Mouse (Mus musculus): ENCODE measurements around the gene Ckm. TPM values are rescaled to one million over a fixed set of nuclear protein-coding genes. Genes with fewer than 3 reads are reported as not detected.

The Ckm gene
- polyA plus RNA-seq, 1 experiment from 2014 or later, result 60.6 TPM

DNA sequence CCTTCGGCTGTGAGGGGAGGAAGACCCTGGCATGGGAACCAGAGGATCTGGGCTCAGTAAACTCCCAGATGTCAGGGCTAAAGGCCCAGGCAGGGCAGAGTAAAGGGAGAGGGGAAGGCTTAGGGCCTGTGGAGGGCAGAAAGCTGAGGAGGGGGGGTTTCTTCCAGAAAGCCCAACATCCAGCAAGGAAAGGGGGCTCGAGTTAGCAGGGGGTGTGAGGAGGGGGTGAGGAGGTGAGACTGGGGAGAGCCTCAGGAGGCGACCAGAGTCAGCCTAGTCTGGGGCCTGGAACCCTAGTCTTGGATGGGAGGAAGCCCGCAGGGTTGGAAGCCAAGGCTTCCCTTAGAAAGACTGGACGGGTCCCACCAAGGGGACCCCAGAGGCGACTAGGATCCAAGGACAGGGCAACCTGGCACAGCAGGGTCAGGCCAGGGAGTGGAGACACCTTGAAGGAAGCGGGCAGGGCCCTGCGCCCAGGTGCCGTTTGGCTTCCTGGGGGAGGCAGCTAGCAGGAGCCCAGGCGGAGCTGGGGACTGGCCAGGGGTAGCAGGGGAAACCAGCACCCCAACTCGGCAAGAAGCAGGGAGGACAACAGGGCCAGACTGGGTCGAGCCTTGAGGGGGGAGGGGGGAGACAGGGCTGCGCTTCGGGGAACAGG, 53.0 kb downstream of the Ckm start:
- peak overlapping the region; percentile 100 for H3K4me3 ChIP-seq
- peaks cover 25% of the 10 kb centered on the region for H3K36me3 ChIP-seq
- peak overlapping the region; percentile 95 for H3K9ac ChIP-seq
- no peaks in the 10 kb centered on the region for H3K9me3 ChIP-seq (replicated peaks)
- H3K4me1 ChIP-seq (replicated peaks), result peaks cover 28% of the 10 kb centered on the region
- H3K27me3 ChIP-seq (replicated peaks), result no peaks in the 10 kb centered on the region
- ATAC-seq (ENCODE audit: insufficient number of reproducible peaks, low FRiP score), result no peak; the same call in 1 of the 2 replicates
- WGBS, result 8% methylated on average over 14 of the region's 14 CpGs
- H3K27ac ChIP-seq (ENCODE audit: poor library complexity, severe bottlenecking), result peak overlapping the region; percentile 88
- H3K4me2 ChIP-seq, result peak overlapping the region; percentile 97

DNA sequence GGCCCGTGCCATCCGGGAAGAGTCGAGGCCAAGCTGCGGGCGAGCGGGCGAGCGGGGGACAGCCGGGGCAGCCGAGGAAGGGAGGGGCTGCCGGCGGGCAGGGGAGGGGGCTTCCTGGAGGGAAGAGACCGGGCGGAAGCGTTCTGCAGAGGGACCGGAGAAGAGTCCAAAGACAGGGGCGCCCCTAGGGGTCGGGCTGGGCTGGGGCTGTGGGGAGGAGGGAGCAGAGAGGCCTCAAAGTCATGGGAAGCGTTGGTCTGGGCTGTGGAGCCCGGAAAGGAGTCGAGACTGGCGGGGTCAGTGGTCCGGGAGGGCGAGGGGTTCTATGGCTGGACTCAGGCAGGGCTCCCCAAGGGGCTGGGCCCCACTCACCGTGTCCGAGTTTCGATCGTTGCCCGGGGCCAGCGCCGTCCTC, 53.5 kb downstream of the Ckm start:
- peaks cover 24% of the 10 kb centered on the region for H3K36me3 ChIP-seq
- WGBS, result 1% methylated on average over 24 of the region's 31 CpGs
- peak; percentile 79 for ATAC-seq (ENCODE audit: insufficient number of reproducible peaks, low FRiP score)
- H3K4me3 ChIP-seq, result peak overlapping the region; percentile 100
- peak overlapping the region; percentile 88 for H3K27ac ChIP-seq (ENCODE audit: poor library complexity, severe bottlenecking)
- peaks cover 33% of the 10 kb centered on the region for H3K4me1 ChIP-seq (replicated peaks)
- H3K9ac ChIP-seq, result peak overlapping the region; percentile 95
- no peaks in the 10 kb centered on the region for H3K27me3 ChIP-seq (replicated peaks)
- H3K9me3 ChIP-seq (replicated peaks), result no peaks in the 10 kb centered on the region
- peak overlapping the region; percentile 97 for H3K4me2 ChIP-seq

DNA sequence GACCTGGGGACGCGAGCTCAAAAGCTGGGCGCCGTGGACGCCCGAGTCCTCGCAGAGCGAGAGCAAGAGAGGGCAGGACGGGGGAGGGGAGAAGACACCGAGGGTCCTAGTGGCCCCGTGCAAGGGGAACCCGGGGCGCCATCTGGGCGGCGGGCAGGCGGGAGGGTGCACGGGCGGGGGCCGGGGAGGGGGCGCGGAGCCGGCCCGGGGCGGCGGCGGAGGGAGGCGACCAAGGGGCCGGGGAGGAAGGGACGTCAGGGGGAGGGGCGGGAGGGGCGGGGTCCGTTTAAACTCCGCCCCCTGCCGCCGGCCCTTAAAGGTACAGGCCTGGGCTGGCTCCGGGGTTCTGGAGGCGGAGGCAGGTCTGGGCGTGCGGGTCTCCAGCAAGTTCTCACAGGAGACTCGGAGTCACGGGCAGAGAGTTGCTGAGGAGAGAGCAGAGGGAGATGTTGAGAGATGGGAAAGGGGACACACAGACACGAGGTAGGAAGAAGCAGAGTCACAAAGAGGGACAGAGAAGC, 54.1 kb downstream of the Ckm start, which contains the start of gene Mark4:
Gene Mark4 (minus strand): TSS at position 231 of the 521 bp plus-strand sequence.
- no peaks in the 10 kb centered on the region for H3K27me3 ChIP-seq (replicated peaks)
- WGBS, result 1% methylated on average over 28 of the region's 42 CpGs
- ATAC-seq (ENCODE audit: insufficient number of reproducible peaks, low FRiP score), result peak; percentile 88
- H3K4me1 ChIP-seq (replicated peaks), result peaks cover 34% of the 10 kb centered on the region
- H3K27ac ChIP-seq (ENCODE audit: poor library complexity, severe bottlenecking), result peak within 1 kb of the TSS; percentile 88
- peaks cover 21% of the 10 kb centered on the region for H3K36me3 ChIP-seq
- H3K4me3 ChIP-seq, result peak within 1 kb of the TSS; percentile 100
- H3K4me2 ChIP-seq, result peak within 1 kb of the TSS; percentile 97
- peak within 1 kb of the TSS; percentile 95 for H3K9ac ChIP-seq
- H3K9me3 ChIP-seq (replicated peaks), result no peaks in the 10 kb centered on the region

DNA sequence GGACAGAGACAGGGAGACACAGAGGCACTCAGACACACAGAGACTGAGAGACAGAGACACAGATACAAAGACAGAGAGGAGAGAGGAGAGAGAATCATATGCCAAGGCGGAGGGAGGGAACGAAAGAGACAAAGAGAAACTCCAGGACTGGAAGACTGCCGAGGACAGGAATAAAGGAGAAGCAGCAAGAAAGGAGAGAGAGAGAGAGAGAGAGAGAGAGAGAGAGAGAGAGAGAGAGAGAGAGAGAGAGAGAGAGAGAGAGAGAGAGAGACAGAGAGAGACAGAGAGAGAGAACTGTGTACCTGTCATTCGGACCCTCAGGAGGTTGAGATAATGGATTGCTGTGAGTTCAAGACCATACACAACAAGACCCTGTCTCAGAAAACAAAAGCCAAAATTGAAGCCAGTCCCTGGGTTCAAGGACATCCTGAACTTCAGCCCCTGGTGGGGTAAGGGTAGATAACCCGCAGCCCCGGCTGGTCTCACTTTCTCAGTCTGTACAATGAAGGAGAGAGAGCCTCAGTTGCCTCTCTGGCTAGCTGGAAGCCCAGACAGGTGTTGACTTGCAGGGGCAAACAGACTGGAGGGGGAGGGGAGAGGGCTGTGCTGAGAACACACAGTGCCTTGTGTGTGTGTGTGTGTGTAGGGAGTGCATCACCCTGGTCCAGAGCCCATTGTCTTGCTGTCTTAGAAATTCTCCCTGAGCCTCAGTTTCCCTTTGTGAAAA, 54.7 kb downstream of the Ckm start:
- Histone ChIP-seq H3K27me3 (replicated peaks) (no peaks in the 10 kb centered on the region), H3K36me3 (peaks cover 18% of the 10 kb centered on the region), H3K4me2 (peak overlapping the region; percentile 97), H3K9me3 (replicated peaks) (no peaks in the 10 kb centered on the region), H3K27ac (ENCODE audit: poor library complexity, severe bottlenecking) (peak overlapping the region; percentile 88), H3K4me3 (peak overlapping the region; percentile 100), H3K9ac (peak overlapping the region; percentile 95), H3K4me1 (replicated peaks) (peaks cover 35% of the 10 kb centered on the region)
- WGBS, result 19% methylated on average over 6 of the region's 6 CpGs
- no peak for ATAC-seq (ENCODE audit: insufficient number of reproducible peaks, low FRiP score)

DNA sequence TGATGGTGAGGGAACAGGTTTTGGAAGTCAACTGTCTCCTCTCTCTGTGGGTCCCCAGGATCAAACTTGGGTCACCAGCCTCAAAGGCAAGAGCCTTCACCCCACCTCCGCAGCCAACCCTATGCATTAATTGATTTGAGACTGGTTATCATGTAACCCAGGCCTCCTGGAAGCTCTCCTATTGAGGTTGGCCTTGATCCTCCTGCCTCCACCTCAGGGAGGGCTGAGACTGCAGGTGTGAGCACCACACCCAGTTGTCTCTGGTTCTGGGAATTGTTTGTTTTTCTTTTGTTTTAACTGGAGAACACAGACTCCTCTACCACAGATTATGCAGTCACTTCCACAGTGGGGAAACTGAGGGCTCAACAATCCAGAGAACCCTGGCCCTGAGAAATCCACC, 55.9 kb downstream of the Ckm start:
- WGBS, result 85% methylated on average over 1 of the region's 1 CpGs
- H3K4me1 ChIP-seq (replicated peaks), result peaks cover 47% of the 10 kb centered on the region
- no peak overlapping the region for H3K27ac ChIP-seq (ENCODE audit: poor library complexity, severe bottlenecking)
- peaks cover 11% of the 10 kb centered on the region; the same call in 1 of the 2 replicates for H3K36me3 ChIP-seq
- no peak overlapping the region for H3K4me2 ChIP-seq
- peaks cover 2% of the 10 kb centered on the region; the same call in 1 of the 2 replicates for H3K27me3 ChIP-seq (replicated peaks)
- ATAC-seq (ENCODE audit: insufficient number of reproducible peaks, low FRiP score), result no peak
- H3K4me3 ChIP-seq, result no peak overlapping the region
- no peak overlapping the region for H3K9ac ChIP-seq
- H3K9me3 ChIP-seq (replicated peaks), result no peaks in the 10 kb centered on the region

DNA sequence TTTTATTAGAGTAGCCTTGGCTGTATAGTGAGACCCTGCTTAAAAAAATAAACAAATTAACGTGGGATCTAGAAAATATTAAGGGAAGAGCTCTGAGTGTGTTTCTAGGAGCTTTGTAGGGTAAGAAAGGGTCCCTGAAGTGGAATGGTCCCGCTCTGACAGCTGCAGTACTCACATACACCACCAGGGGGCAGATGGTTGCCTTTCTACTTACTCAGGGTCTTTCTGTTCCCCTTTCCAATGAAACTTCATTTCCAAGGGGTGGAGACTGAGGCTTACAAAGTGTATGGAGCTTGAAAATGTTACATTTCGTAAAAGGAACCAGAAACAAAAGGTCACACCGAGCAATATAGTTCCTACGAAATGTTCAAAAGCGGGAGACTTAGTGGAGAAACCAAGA, 56.9 kb downstream of the Ckm start:
- H3K36me3 ChIP-seq, result peaks cover 4% of the 10 kb centered on the region; the same call in 1 of the 2 replicates
- H3K4me1 ChIP-seq (replicated peaks), result peaks cover 48% of the 10 kb centered on the region
- WGBS, result 14% methylated on average over 6 of the region's 6 CpGs
- peaks cover 11% of the 10 kb centered on the region; the same call in 1 of the 2 replicates for H3K27me3 ChIP-seq (replicated peaks)
- H3K27ac ChIP-seq (ENCODE audit: poor library complexity, severe bottlenecking), result no peak overlapping the region
- H3K4me2 ChIP-seq, result no peak overlapping the region
- no peaks in the 10 kb centered on the region for H3K9me3 ChIP-seq (replicated peaks)
- no peak for ATAC-seq (ENCODE audit: insufficient number of reproducible peaks, low FRiP score)
- 0 out of 2 replicates have a peak overlapping the region, but pooled peaks have one; percentile 32 for H3K9ac ChIP-seq
- H3K4me3 ChIP-seq, result no peak overlapping the region

DNA sequence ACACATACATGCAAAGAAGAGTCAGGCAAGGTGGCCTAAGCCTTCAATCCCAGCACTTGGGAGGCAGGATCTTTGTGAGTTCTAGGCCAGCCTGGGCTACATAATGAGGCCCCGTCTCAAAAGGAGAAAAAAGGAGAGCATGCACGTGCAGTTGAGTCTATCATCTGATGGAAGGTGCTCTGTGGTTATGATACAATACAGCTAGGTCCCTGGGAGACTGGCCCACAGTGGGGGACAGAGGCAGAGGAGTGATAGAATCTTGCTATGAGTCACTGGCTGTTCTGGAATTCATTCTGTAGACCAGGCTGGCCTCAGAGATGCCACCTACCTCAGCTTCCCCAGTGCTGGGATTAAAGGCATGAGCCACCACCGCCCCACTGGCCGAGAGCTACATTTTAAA, 57.9 kb downstream of the Ckm start:
- peak overlapping the region; percentile 62 for H3K4me2 ChIP-seq

DNA sequence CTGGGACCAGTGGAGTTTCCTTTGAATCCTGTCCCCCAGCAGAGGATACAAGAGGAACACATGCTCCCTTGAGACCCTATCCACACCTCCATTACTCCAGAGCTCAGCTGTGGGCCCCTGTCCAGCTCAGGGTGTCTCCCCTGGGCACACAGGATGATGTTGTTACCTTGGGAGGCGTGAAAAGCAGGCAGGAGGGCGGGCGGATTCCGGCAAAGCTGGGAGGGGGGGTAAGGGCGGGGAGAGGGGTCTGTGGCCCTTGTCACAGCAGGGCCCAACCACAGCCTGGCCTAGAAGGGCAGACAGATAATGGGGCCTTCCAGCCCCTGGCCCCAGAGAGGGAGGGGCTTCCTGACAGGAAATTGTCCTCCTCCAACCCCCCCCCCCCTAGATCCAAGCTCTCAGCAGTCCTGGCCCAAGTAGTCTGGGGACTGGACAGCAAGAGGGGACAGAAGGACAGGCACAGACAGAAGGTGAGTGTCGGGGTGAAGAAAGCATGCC, 58.4 kb downstream of the Ckm start, which contains the start of gene Exoc3l2:
Gene Exoc3l2 (plus strand): TSS at position 448 of the 498 bp plus-strand sequence.
- H3K9me3 ChIP-seq (replicated peaks), result no peaks in the 10 kb centered on the region
- peak within 1 kb of the TSS; percentile 31 for H3K4me3 ChIP-seq
- peaks cover 17% of the 10 kb centered on the region for H3K27me3 ChIP-seq (replicated peaks)
- H3K4me1 ChIP-seq (replicated peaks), result peaks cover 40% of the 10 kb centered on the region
- peak; percentile 37 for ATAC-seq (ENCODE audit: insufficient number of reproducible peaks, low FRiP score)
- peak within 1 kb of the TSS; percentile 21 for H3K9ac ChIP-seq
- H3K4me2 ChIP-seq, result peak within 1 kb of the TSS; percentile 62
- peak within 1 kb of the TSS; percentile 56; the same call in 1 of the 2 replicates for H3K27ac ChIP-seq (ENCODE audit: poor library complexity, severe bottlenecking)
- 13% methylated on average over 6 of the region's 6 CpGs for WGBS
- H3K36me3 ChIP-seq, result no peaks in the 10 kb centered on the region

More for the DNA sequence above, 57.9 kb downstream of the Ckm start:
- Histone ChIP-seq H3K9ac (0 out of 2 replicates have a peak overlapping the region, but pooled peaks have one; percentile 21), H3K4me3 (peak overlapping the region; percentile 31; the same call in 1 of the 2 replicates), H3K27ac (ENCODE audit: poor library complexity, severe bottlenecking) (peak overlapping the region; percentile 56; the same call in 1 of the 2 replicates), H3K27me3 (replicated peaks) (peaks cover 16% of the 10 kb centered on the region; the same call in 1 of the 2 replicates), H3K36me3 (no peaks in the 10 kb centered on the region), H3K9me3 (replicated peaks) (no peaks in the 10 kb centered on the region), H3K4me1 (replicated peaks) (peaks cover 43% of the 10 kb centered on the region)
- no peak for ATAC-seq (ENCODE audit: insufficient number of reproducible peaks, low FRiP score)
- 62% methylated on average over 4 of the region's 4 CpGs for WGBS

DNA sequence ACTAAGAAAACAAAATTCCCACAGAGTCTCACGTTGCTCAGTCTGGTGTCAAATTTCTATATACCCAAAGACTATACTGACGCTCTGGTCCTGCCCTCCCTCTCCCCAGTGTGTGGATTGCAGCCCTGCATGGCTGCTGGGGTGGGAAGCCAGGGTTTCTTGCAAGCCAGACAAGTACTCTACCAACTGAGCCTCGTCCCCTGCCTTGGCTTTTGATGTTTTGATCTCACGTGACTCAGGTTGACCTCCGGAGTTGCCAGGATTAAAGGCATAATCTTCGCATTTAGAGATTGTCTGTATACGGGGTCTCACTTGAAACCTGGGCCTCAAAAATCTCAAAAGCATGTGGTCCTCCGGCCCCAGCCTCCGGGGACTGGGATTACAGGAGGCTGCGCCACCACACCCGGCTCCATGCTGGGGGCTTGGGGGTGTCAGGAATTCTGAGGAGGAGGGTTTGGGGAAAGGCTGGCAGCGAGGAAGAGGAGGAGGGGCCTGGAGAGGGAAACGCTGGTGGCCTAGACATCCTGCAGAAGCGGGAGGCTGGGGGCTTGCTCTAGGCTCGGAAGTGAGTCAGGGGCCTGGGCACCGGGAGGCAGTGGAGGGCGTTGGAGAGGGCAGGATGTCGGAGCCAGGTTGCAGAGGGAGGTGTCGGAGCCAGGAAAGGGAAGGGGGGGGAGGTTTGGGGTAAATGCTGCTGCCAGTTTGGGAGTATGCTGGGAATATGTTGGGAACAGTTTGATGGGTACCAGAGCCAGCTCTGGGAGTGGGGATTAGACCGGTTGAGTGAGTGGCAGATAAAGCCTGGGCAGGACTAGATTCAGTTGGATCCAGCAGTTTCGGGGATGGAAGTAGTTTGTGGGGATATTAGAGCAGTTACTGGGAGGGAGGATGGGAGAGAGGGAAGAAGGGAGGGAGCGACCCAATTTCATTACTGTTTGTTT, 60.1 kb downstream of the Ckm start:
- peak; percentile 40 for ATAC-seq (ENCODE audit: insufficient number of reproducible peaks, low FRiP score)
- H3K36me3 ChIP-seq, result no peaks in the 10 kb centered on the region
- peak overlapping the region; percentile 29 for H3K4me3 ChIP-seq
- H3K9me3 ChIP-seq (replicated peaks), result no peaks in the 10 kb centered on the region
- peak overlapping the region; percentile 59 for H3K9ac ChIP-seq
- H3K4me2 ChIP-seq, result peak overlapping the region; percentile 62
- peaks cover 29% of the 10 kb centered on the region for H3K27me3 ChIP-seq (replicated peaks)
- 6% methylated on average over 22 of the region's 22 CpGs for WGBS
- H3K4me1 ChIP-seq (replicated peaks), result peaks cover 36% of the 10 kb centered on the region
- peak overlapping the region; percentile 55 for H3K27ac ChIP-seq (ENCODE audit: poor library complexity, severe bottlenecking)

DNA sequence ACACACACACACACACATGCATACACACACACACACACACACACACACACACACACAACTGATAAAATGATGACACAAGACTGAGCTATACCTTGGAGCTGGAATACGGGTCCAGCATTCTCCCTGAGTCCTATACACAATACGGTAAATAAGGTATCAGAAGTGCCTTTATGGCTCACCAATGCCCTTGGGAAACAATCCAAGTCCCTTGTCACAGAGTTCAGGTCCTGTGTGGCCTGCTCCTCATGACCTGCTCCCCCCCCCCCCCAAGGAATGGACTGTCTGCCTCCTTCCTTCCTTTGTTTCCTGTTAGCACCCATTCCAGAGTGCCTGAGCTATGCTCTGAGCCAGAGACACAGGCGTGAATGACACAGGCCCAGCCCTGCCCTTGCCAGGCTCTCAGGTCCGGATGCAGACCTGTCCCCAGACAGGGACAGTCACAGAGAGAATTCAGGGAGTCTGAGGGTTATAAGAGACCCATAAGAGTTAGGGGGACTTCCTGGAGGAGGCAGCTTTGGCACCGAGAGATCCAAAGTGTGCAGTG, 62.1 kb downstream of the Ckm start:
- Histone ChIP-seq H3K9me3 (replicated peaks) (no peaks in the 10 kb centered on the region), H3K4me3 (no peak overlapping the region), H3K27me3 (replicated peaks) (peaks cover 46% of the 10 kb centered on the region), H3K36me3 (no peaks in the 10 kb centered on the region), H3K27ac (ENCODE audit: poor library complexity, severe bottlenecking) (no peak overlapping the region), H3K9ac (no peak overlapping the region), H3K4me2 (no peak overlapping the region), H3K4me1 (replicated peaks) (peaks cover 39% of the 10 kb centered on the region)
- ATAC-seq (ENCODE audit: insufficient number of reproducible peaks, low FRiP score), result no peak
- WGBS, result 47% methylated on average over 5 of the region's 5 CpGs
